Mouse (Mus musculus): Measurements from ENCODE around the gene Zdhhc13.

The Zdhhc13 gene

DNA sequence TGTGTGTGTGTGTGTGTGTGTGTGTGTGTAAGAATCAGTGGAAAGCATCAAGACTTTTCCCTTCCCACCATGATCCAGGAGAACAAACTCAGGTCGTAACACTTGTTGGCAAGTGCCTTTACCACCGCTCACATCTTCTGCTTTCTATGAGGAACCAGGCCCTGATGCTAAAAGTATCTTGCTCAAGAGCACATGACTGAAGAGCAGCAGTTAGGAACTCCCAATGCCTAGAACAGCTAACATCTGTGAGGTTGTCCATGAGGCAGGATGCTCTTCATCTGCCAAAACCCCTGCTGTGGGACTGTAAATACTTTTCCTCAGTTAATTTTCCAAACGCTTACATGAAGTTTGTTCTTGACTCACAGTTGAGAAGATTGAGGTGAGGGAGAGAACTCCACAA lies 455 bp upstream of the Zdhhc13 start:
- no peak for DNase-seq

DNA sequence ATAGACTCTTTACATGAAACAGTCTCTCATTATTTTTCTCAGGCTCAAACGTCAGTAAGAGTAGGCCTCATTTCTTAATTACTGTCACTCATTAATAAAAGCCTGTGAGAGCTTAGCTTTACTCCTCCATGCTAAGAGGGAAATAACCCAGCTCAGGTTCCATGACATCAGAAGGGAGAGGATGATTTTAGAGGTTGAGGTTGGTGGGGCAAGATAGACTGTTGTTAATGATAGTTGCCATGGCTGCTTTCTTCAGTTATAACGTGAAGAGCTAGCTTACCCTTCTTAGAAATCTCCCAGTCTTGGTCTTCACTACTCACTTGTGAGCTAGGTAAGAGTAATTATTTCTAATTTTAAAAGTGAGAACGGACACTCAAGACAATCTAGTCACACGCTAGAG lies 1.3 kb downstream of the Zdhhc13 start:
- no peak for DNase-seq

DNA sequence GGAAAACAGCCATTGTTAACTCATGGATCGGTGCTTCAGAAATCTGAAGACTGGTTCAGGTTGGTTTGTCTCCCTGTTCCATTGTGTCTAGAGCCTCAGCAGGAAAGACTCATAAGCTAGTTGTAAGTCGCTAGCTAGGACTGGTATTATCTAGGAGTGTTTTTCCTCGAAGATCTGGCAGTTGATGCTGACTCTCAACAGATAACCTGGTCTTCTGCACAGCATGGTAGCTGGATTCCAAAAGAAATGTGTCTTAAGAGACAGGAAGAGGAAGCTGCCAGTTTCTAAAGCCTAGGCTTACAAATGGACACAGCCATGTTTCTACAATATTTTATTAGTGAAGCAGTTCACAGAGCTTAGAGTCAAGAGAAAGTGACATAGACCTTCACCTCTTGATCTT lies 2.6 kb downstream of the Zdhhc13 start:
- DNase-seq, result no peak

DNA sequence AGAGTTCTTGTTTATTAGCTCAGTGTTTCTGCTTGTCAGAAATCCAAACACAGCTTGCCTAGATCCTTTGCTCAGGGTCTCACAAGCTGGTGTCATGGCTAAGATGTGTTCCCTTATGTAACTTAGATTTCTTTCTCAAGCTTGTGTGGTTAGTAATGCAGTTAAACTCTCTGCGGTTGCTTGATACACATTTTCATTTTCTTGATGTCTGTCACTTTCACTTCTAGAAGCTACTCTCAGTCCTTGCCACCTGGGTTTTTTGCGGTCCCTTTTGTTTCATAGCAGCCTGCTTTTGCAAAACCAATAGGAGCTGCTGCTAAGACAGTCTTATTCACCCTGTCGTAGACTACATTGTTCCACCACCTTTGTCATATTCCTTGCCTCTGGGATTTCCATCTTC lies 6.3 kb downstream of the Zdhhc13 start:
- DNase-seq, result no peak

DNA sequence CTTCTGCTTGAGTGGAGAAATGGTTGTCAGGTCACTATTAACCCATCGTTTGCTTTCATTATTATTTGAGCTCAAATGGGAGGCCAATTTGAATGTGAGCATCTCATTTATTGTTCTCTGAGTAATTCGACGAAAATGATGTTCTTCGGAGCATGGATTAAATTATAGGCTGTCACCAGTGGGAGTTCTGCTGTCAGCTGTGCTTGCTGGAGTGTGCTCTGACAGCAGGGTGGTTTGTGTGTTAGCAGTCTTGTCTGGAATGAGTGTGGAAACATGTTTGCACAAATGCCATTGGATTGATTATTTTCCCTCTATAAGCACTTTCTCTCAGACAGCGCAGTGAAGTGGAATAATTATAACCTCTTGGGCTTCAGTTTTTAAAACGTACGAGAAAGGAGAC lies 14.6 kb downstream of the Zdhhc13 start:
- no peak for DNase-seq

DNA sequence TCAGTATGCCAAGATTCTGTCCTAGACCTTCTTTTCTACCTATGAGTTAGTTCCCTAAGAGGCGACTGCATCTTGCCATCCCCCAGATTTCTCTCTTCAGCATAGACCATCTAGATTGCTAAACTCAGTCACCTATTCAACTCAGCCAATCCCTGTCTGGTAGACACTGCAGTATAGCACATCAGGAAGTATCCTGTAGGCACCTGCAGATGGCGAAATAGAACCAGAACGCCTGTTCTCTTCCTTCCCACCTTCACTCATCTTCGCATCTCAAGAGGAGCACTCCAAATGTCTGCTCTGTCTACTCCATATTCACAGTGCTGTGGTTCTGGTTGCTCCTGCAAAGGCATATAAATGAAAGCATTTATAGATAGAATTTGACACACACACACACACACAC lies 17.8 kb downstream of the Zdhhc13 start:
- no peak for DNase-seq

DNA sequence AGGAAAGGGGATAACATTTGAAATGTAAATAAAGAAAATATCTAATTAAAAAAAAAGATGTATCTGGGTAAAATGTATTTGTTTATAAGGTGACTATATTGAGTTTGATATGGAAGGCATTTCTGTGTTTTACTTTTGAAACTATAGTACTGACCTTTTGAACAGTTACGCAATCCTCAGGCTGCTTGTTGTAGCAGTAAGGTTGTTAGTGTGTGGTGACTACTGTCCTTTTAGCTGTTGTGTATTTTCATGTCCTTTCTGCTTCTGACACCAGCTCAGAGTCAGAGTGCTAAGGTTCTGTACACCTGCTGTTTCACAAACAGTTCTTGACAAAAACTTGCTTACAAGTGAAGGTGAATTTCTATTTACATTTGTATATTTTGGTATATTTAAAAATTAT lies 21.8 kb downstream of the Zdhhc13 start:
- DNase-seq, result no peak

DNA sequence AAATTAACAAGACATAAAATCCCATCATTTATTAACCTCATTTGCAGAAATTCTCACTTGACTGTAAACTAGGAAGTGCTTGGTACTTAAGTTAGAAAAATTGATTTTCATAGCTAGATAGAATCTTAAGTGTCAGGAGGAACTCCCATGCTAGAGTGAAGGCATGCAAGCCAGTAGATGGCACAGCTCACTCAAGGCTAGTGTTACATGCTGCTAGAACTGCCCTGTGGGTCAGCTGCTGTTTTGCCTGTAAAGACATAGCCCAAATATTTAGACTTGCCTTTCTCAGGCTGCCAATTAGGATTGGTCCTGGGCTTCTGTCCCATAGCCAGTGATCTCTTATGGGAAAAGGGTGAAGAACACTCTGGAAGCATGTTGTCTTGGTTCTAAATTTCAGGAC lies 23.6 kb downstream of the Zdhhc13 start:
- DNase-seq, result no peak

DNA sequence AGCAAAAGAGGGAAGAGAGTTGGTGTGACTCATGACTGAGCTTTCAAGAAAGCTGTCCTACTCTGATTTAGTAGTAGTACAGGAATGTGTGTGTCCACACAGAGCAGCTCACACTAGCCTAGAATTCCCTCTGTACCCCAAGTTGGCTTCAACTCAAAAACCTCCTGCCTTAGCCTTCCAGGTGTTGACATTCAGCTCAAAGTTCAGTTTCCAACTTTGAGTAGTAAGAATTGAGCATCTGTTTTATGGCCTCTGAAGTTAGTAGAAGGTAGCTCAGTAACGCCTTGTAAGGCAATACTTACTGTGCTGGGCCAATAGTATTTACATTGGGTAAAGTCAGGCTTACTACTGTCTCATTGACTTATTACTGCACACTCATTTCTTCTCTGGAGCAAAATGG lies 24.8 kb downstream of the Zdhhc13 start:
- DNase-seq, result no peak

DNA sequence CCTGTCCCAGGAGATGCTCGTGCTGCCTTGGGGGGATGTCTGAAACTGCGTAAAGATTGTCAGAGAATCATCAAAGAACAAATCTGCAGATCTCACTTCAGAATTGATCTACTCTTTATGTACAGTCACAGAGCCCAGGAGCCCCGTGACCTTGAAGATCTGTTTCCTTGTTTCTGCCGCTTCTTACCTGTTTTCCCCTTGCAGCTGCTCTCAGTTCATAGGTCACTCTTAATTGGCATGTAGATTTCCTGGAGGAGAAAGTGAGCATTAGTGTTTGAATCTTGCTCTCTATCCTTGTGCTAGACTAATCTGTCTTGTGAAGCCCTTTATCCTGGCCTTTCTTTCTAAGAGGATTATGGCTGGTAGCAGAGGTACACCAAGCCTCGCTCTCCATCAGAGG lies 32.9 kb downstream of the Zdhhc13 start:
- no peak for DNase-seq

DNA sequence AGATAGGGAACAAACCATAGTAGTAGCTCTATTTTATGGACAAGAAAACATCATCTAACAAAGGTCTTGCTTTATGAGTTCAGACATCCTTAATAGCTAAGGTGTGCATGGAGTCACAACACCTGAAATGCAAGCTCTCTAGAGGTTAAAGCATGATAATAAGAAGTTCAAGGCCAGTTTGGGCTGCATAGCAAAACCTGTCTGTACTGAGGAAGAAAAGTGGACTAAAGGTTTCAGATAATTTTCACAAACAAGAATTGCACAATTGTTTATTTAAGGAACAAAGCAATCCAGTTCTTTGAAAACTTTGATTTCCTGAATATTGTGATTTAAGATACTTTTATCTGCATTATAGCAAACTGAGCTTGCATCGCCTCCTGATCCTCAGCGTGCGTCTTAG lies 34.8 kb downstream of the Zdhhc13 start:
- no peak for DNase-seq

DNA sequence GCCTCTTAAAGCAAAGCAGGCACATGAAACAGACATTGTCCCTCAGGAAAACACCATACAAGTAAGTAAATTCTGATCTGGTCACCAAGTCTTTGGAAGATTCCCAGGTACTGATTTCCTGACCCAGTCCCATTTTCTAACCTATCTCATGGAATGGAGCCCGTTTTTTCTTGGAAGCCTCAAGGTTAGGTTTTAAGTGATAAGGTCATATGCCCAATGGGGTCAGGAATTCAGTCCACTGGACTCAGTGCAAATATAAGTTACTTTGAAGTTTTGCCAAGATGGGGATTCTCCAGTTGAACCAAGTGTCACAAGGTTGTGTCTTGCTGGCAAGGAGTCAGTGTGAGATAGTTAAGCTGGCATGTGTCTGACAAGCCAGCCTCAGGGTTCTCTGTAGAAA lies 35.9 kb downstream of the Zdhhc13 start:
- DNase-seq, result no peak

DNA sequence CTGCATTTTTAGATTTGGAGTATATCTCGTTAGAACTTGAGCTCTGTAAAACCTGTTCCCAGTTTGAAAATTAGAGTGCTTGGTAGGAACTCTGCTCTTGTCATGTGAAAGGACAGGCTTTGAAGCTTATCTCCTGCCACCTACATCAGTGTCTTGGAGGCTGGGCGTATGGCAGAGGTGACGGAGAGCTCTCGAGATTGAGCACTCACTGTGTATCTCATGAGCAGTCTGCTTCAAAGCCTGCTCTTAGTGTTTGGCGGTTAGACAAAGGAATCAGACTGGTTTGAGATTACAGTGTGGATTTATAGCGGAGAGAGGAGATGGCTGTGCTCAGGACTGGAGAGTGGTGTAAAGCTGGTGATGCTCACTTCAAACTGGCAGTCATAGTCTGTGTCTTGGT lies 36.4 kb downstream of the Zdhhc13 start:
- no peak for DNase-seq

DNA sequence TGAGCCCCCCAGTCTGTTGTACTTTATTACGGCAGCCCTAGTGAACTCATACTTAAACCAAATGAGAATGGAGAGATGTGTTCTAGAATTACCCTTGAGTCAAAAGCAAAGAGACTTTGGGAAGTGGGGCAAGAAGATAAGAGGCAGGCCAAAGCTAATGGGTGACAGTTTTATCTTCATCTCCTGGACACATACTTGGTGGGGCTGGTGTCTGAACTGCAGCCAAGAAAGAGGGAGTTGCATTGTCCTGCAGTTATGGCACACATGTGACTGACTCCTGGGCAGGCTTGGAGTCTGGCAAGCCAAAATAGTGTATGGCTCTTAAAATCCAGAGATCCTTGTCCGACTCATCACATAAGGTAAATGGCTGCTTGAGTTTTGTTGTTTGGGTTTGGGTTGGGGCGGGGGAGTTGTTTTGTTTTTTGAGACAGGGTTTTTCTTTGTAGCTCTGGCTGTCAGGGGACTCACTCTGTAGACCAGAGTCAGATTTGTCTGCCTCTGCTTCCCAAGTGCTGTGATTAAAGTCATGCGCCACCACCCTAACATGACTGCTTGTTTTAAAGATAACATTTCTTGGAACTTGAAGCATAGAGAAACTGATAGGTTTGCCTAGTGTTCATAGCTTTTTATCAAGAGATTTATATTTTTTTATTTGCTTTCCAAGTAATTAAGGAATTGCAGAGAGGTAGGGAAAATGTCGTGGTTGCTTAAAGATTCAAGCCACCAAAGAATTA lies 40.5 kb downstream of the Zdhhc13 start:
- DNase-seq, result no peak

DNA sequence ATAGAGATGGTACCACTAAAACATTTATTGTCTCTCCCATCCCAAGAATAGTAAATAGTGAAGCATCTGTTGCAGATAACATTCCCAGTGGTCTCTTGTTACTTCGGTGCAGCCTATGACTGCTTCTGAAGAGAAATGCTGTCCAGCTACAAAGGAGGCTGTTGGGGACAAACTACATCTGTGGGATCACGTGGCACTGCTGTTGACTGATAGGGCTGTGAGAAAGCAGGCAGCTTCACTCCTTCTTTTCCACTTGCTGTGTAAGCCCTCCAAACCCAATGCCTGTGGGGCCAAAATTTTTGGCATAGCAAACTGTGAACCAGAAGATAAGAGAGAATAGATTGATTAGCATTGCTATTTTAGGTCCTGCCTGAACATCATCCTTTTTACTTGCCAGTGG lies 41.6 kb downstream of the Zdhhc13 start:
- DNase-seq, result no peak

DNA sequence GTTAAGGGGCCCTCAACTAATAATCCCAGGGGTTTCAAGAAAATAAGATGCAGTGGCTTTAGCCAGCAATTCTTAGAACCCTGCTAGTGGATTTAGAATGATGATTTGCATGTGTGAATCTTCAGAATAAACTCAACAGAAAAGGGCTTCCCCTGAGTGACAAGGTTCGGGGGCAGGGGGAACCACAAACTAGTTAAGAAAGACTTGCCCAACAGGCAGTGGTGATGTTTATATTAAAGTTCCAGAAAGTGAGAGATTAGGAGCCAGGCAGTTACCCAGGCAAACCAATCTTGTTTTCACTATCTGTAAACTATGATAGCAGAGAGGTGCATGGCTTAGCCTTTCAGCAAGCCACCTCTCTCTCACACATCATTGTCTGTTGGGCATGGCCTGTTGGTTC lies 43.9 kb downstream of the Zdhhc13 start:
- no peak for DNase-seq

DNA sequence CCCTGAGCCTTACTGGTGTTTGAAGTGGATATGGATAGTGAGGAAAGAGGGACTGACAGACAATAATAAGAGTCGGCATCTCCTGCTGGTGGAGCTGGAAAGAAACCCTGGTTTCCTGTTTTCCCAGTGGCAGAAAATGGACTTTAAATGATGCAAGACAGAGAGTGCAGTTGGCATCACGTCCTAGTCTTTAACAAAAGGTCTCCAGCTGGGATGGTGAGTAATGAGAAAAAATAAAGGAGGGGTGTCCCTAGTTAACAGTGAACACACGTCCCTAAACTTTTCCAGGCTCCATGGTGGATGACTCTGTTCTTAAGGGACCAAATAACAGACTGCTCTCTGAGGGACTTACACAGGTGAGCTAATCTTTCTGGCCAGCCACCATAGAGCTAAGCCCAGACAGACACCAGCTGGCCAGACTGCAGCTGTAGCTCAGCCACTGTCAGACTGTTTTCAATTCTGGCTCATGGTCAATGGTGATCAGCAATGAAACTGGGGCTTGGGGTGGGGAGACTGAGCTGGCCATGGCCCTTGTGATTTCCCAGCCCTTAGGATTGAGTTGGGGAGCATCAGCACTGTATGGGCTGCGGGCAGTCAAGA lies 45.7 kb downstream of the Zdhhc13 start:
- no peak for DNase-seq

DNA sequence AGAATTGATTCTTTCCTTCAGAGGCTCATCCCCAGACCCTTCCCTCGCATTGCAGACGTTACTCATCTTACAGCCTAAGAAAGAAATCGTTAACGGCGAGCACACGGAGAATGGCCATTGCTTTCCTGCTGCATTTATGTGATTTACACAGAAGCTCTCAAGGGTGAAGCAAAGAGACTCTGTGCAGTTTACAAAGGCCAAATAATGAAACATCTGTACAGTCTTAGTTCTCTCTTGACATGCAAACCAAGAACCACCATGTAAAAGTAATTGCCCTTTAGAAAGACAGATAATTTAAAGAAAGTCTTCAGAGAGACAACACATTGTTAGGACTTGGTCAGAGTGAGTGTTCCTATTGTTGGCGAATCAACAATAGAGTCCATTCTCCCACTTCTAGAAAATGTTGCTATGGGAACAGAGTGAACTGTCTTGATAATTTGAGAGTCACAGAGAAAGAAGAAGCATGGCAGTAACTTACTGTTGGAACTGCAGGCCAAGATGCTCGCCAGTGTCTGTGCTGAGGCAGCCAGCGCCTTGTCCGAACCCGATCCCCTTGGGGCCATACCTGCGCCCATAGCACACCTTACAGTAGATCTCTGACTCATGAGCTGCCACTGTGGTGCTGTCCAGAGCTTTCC lies 46.3 kb downstream of the Zdhhc13 start:
- no peak for DNase-seq

DNA sequence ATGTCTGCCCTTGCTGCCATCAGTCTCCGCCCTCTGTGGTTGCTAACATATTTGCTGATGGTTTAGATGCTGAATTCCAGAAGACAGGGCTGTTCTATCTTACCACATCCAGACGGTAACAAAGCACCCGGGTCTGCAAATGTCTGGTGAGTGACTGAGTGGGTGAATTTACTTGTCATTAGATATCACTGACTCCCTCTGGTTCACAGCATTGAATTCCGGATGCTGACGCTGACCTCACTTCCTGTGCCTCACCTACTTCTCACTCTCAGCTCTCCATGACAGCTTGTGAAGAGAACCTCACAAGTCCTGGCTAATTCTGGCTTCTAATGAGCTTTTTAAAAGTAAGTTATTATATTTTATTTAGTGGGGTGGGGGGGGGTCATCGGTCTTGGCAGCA lies 48.1 kb downstream of the Zdhhc13 start:
- no peak for DNase-seq

DNA sequence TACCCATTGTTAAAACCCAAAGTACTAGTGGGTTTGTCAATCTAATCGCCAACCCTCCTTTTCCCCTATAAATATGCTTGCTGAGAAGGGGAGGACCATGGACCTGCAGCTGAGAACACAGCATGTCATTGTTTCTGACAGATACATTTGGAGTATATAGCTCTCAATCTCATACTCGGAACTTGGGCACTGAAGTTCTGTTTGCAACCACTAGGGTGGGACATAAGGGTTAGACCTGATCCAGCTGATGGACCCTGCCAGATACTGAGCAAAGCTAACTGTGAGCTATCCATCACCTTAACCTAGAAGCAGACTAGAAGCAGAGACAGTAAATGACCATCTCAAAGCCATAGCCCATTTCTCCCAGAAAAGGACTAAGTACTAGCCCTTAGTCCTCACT lies 49.6 kb downstream of the Zdhhc13 start:
- no peak for DNase-seq

DNA sequence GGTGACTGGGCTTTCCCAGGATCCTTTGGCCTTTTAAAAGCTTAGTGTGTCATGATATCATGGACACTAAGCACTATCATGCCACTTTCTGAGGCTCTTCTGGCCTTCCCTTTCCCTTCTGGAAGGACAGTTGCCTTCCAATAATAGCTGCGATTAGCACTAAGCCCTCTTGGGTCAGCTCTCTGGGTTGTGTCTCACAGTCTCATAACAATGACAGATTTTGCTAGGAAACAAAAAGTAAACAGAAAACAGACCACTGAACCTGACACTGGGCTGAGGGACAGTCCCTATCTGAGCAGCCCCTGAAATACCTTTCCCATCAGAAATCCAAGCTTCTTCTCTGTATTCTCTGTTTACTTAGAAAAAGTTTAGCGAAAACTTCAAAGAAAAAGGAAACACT lies 51.7 kb downstream of the Zdhhc13 start:
- DNase-seq, result no peak

DNA sequence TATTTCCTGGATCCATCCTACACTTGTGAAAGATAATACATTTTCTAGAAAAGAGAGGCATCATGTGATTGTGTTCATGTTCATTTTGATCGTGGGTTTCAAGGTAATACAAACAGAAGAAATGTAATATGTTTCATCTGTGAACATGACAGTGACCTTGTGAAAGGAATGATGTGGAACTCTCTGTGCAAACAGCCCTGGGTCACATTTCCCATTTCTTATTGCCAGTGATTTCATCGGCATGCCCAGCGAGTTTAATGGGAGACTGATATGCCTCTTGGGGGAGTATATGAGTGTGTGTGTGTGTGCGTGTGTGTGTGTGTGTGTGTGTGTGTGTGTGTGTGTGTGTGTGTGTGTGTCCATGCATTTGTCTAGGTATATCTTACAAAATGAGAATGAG lies 52.7 kb downstream of the Zdhhc13 start:
- DNase-seq, result no peak

DNA sequence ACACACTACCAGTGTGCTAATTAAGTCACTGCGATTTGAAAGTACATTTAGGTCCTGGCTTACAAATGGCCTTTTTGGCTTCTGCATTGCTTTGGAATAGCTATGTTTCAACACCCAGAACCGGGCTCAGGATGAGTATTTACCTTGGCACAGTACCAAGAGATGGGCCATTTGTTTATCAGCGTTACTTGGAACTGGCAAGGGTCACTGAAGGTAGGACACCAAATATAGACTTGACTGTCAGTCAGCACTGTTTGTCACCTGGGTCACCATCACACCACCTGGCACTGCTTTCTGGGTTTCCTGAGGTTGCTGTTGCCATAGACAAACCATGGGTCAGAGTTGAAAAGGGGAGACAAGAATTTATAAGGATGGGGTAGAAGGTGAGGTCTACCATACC lies 53.5 kb downstream of the Zdhhc13 start:
- DNase-seq, result no peak

DNA sequence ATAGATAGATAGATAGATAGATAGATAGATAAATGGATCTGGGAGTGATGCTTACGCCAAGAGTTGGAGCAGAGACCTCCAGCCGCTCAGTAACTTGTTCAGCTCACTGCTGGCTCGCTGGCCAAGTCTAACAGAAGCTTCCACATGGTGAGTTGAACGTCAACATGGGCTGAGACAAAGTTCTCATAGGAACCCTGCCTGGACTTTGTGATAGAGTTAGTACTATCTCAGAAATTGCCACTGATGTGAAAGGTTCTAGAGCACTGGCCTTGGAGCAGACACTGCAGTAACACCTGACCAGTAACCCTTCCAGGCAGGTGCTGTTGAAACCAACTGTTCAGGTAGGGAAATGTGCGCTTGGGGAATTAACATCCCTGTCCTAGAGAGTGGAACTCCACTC lies 54.7 kb downstream of the Zdhhc13 start:
- no peak for DNase-seq
